Mouse (Mus musculus) midbrain, embryonic 10.5 days (tissue): ENCODE measurements around the gene Rprml. TPM values are rescaled to one million over a fixed set of nuclear protein-coding genes. Genes with fewer than 3 reads are reported as not detected.

Source experiments
- DNase-seq: peaks from one replicate; pipeline ENCODE4 v3.0.0-alpha.2; 2017; ENCODE audit warnings: low spot score
- H3K27ac ChIP-seq: fragments of 300-500 bp; sonication (generic); replicated peaks from 2 replicates; pipeline ENCODE4 v1.5.1; 2016; ENCODE audit warnings: mild to moderate bottlenecking
- H3K27me3 ChIP-seq: fragments of 300-500 bp; sonication (generic); 2 replicates; pipeline ENCODE4 v1.6.1; 2016; ENCODE audit warnings: low read depth, mild to moderate bottlenecking; ENCODE audit not compliant: poor library complexity, severe bottlenecking
- H3K36me3 ChIP-seq: fragments of 300-500 bp; sonication (generic); 2 replicates; pipeline ENCODE4 v1.6.1; 2016; ENCODE audit warnings: mild to moderate bottlenecking, moderate library complexity
- H3K4me1 ChIP-seq: fragments of 300-500 bp; sonication (generic); 2 replicates; pipeline ENCODE4 v1.6.1; 2016
- H3K4me3 ChIP-seq: fragments of 300-500 bp; sonication (generic); 2 replicates; pipeline ENCODE4 v1.5.1; 2016; ENCODE audit warnings: mild to moderate bottlenecking, moderate library complexity
- H3K9me3 ChIP-seq: fragments of 300-500 bp; sonication (generic); replicated peaks from 2 replicates; pipeline ENCODE4 v1.6.1; 2016; ENCODE audit warnings: mild to moderate bottlenecking
- WGBS: fragments of 180-500 bp; shearing (Covaris S2); methylation state at CpG from one replicate; pipeline ENCODE4 v1.1.7; 2016; 5-methylcytosine and 5-hydroxymethylcytosine counted together
- polyA plus RNA-seq: library from polyadenylated mRNA; unstranded; fragments of >200 nt; fragmentation: Nextera tagmentation; extraction: Ambion mirVana; gene quantifications from 2 replicates; pipeline ENCODE4 v1.2.1, GENCODE M21; 2016

The Rprml gene
- polyA plus RNA-seq, 1 experiment from 2014 or later, result not detected

DNA sequence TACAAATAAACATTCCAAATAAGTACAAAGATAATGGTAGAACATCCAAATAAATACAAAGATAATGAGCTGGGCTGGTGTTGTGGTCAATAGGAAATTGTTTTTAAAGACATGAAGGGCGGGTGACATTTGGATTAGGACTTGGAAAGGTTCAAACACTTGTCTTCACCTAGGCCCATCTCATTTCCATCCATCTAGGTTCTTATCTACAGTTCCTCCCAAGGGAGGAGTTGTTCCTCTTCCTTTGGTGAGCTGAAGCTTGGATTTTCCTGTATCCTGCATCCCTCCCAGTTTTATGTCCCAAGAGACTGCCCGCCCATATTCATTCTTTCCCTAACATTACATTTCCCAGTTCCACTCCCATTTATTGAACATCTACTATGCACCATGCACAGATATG is 48.9 kb downstream of the Rprml start:
- peak overlapping the region; percentile 92 for H3K4me3 ChIP-seq
- H3K4me1 ChIP-seq, result peaks cover 14% of the 10 kb centered on the region
- WGBS, result 70% methylated on average over 2 of the region's 2 CpGs
- H3K27me3 ChIP-seq, result no peaks in the 10 kb centered on the region
- H3K9me3 ChIP-seq, result no peaks in the 10 kb centered on the region
- 0 out of 2 replicates have a peak, but pooled peaks cover 3% of the 10 kb centered on the region for H3K36me3 ChIP-seq
- peak overlapping the region; percentile 99 for H3K27ac ChIP-seq
- DNase-seq, result no peak

Other genes starting within 250 kb of the Rprml start
- gene Plekhm1, start 236.9 kb upstream of the Rprml start, polyA plus RNA-seq, result 8.0 and 8.5 TPM in 2 replicates
- gene Lrrc37a, start 145.0 kb upstream of the Rprml start, polyA plus RNA-seq, result not detected in 2 replicates
- not detected in 2 replicates for gene Gm884, start 28.4 kb upstream of the Rprml start, polyA plus RNA-seq
- gene Lyzl6, start 10.7 kb upstream of the Rprml start, polyA plus RNA-seq, result not detected in 2 replicates
- 95.6 and 105 TPM in 2 replicates for gene Gosr2, start 48.3 kb downstream of the Rprml start, polyA plus RNA-seq
- 0.43 and 0.73 TPM in 2 replicates for gene Wnt9b, start 100.3 kb downstream of the Rprml start, polyA plus RNA-seq
- gene Wnt3, start 124.6 kb downstream of the Rprml start, polyA plus RNA-seq, result 9.8 and 10.8 TPM in 2 replicates